Mouse (Mus musculus): Measurements from ENCODE around the gene Myo16.

The Myo16 gene

GRCm38 (mm10) chr8:10453046-10453445 is 299.3 kb downstream of the Myo16 start:
- ATAC-seq (ENCODE audit: insufficient number of reproducible peaks, low FRiP score, low TSS enrichment): no peak

- ATAC-seq (ENCODE audit: insufficient number of reproducible peaks, low FRiP score, low TSS enrichment): no peak
Measured at GRCm38 (mm10) chr8:10458151-10458649, 304.5 kb downstream of the Myo16 start.

- no peak for ATAC-seq (ENCODE audit: insufficient number of reproducible peaks, low FRiP score, low TSS enrichment)
Measured at GRCm38 (mm10) chr8:10462271-10462670, 308.6 kb downstream of the Myo16 start.

GRCm38 (mm10) chr8:10468490-10468889 is 314.8 kb downstream of the Myo16 start:
- ATAC-seq (ENCODE audit: insufficient number of reproducible peaks, low FRiP score, low TSS enrichment): no peak

- ATAC-seq (ENCODE audit: insufficient number of reproducible peaks, low FRiP score, low TSS enrichment): no peak
Measured at GRCm38 (mm10) chr8:10469658-10470057, 315.9 kb downstream of the Myo16 start.

GRCm38 (mm10) chr8:10470280-10470679 is 316.6 kb downstream of the Myo16 start:
- ATAC-seq (ENCODE audit: insufficient number of reproducible peaks, low FRiP score, low TSS enrichment): no peak

- ATAC-seq (ENCODE audit: insufficient number of reproducible peaks, low FRiP score, low TSS enrichment): no peak
Measured at GRCm38 (mm10) chr8:10472371-10472770, 318.7 kb downstream of the Myo16 start.

GRCm38 (mm10) chr8:10474446-10474845 is 320.7 kb downstream of the Myo16 start:
- ATAC-seq (ENCODE audit: insufficient number of reproducible peaks, low FRiP score, low TSS enrichment): no peak

GRCm38 (mm10) chr8:10479059-10479458 is 325.3 kb downstream of the Myo16 start:
- ATAC-seq (ENCODE audit: insufficient number of reproducible peaks, low FRiP score, low TSS enrichment): no peak

GRCm38 (mm10) chr8:10480850-10481249 is 327.1 kb downstream of the Myo16 start:
- ATAC-seq (ENCODE audit: insufficient number of reproducible peaks, low FRiP score, low TSS enrichment): no peak

- ATAC-seq (ENCODE audit: insufficient number of reproducible peaks, low FRiP score, low TSS enrichment): no peak
Measured at GRCm38 (mm10) chr8:10482064-10482463, 328.4 kb downstream of the Myo16 start.

- ATAC-seq (ENCODE audit: insufficient number of reproducible peaks, low FRiP score, low TSS enrichment): no peak
Measured at GRCm38 (mm10) chr8:10482880-10483279, 329.2 kb downstream of the Myo16 start.

GRCm38 (mm10) chr8:10483841-10484240 is 330.1 kb downstream of the Myo16 start:
- no peak for ATAC-seq (ENCODE audit: insufficient number of reproducible peaks, low FRiP score, low TSS enrichment)

- ATAC-seq (ENCODE audit: insufficient number of reproducible peaks, low FRiP score, low TSS enrichment): no peak
Measured at GRCm38 (mm10) chr8:10489738-10490419, 336.2 kb downstream of the Myo16 start.

- ATAC-seq (ENCODE audit: insufficient number of reproducible peaks, low FRiP score, low TSS enrichment): no peak
Measured at GRCm38 (mm10) chr8:10490420-10490784, 336.7 kb downstream of the Myo16 start.

- no peak for ATAC-seq (ENCODE audit: insufficient number of reproducible peaks, low FRiP score, low TSS enrichment)
Measured at GRCm38 (mm10) chr8:10490874-10491273, 337.2 kb downstream of the Myo16 start.

GRCm38 (mm10) chr8:10499846-10500245 is 346.1 kb downstream of the Myo16 start:
- no peak for ATAC-seq (ENCODE audit: insufficient number of reproducible peaks, low FRiP score, low TSS enrichment)

- ATAC-seq (ENCODE audit: insufficient number of reproducible peaks, low FRiP score, low TSS enrichment): no peak
Measured at GRCm38 (mm10) chr8:10500465-10500864, 346.8 kb downstream of the Myo16 start.

GRCm38 (mm10) chr8:10501750-10502149 is 348.0 kb downstream of the Myo16 start:
- no peak for ATAC-seq (ENCODE audit: insufficient number of reproducible peaks, low FRiP score, low TSS enrichment)

GRCm38 (mm10) chr8:10512105-10512504 is 358.4 kb downstream of the Myo16 start:
- no peak for ATAC-seq (ENCODE audit: insufficient number of reproducible peaks, low FRiP score, low TSS enrichment)

- ATAC-seq (ENCODE audit: insufficient number of reproducible peaks, low FRiP score, low TSS enrichment): no peak
Measured at GRCm38 (mm10) chr8:10517381-10517780, 363.7 kb downstream of the Myo16 start.

GRCm38 (mm10) chr8:10519276-10519675 is 365.6 kb downstream of the Myo16 start:
- ATAC-seq (ENCODE audit: insufficient number of reproducible peaks, low FRiP score, low TSS enrichment): no peak

Measured in cerebellum, adult (tissue).